8 mouse cellular contexts compared by ENCODE assay signal in the genomic region with DNA sequence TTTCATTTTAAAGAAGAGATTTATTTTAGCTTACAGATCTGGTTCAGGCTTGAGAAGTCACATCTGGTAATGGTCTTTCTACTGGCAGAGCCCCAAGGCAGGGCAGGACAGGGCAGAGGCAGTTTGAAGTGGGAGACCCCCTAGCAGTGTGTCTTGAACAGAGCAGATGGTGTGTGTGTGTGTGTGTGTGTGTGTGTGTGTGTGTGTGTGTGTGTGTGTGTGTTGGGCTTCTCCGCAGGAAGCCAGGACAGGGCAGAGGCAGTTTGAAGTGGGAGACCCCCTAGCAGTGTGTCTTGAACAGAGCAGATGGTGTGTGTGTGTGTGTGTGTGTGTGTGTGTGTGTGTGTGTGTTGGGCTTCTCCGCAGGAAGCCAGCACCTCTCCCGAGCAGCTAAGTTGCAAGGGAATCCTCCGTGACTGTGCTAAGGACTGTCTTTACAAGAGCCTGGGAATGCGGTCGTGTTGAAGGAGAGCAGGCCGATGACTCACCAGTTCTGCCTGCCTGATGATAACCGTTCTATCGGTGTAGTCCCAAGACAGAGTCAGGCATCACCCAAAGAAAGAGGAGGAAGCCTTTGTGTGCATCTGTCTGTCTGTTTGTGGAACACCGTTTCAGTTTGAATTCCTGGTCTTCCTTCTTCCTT. TPM values are rescaled to one million over a fixed set of nuclear protein-coding genes. Genes with fewer than 3 reads are reported as not detected.
DNase-seq lines count a peak whose midpoint lies in the region; ATAC-seq and TF ChIP-seq lines count a peak whose summit lies in the region.
"Not testable (repeated sequence)": the region's sequence is repeated elsewhere in the genome, so short reads cannot be mapped to it uniquely, and the experiment has no call there.

No protein-coding gene starts in this region.

- H3K4me1 ChIP-seq in cerebellum, adult 2 months (ENCODE audit: control insufficient read depth, insufficient read depth, low read length): peaks cover 29% of the 10 kb centered on the region
- peaks cover 27% of the 10 kb centered on the region for H3K4me1 ChIP-seq in heart, embryonic 12.5 days (replicated peaks)
- peaks cover 26% of the 10 kb centered on the region for H3K4me1 ChIP-seq in kidney, adult 2 months (ENCODE audit: control insufficient read depth, insufficient read depth, low read length)
- not testable (repeated sequence) for H3K4me1 ChIP-seq in limb, embryonic 14.5 days (ENCODE audit: control insufficient read depth, insufficient read depth, low read length); stomach, embryonic 14.5 days (ENCODE audit: control insufficient read depth, insufficient read depth, low read length)
- peaks cover 12% of the 10 kb centered on the region for H3K4me1 ChIP-seq in midbrain, embryonic 10.5 days

- ATAC-seq in erythroid progenitor cell, adult 5-6 weeks (replicated peaks; ENCODE audit: low FRiP score, poor library complexity, severe bottlenecking): peak; percentile 97
- peak; percentile 90 for ATAC-seq in heart, embryonic 12.5 days (ENCODE audit: insufficient number of reproducible peaks, low FRiP score)
- peak; percentile 75 for ATAC-seq in limb, embryonic 14.5 days (ENCODE audit: low FRiP score, low read depth)
- peak; percentile 87 for ATAC-seq in stomach, embryonic 14.5 days (ENCODE audit: insufficient number of reproducible peaks, insufficient read depth, low FRiP score, low read depth)

- H3K27me3 ChIP-seq in cerebellum, adult 2 months (ENCODE audit: control insufficient read depth, insufficient read depth, low read length); heart, embryonic 12.5 days (replicated peaks); kidney, adult 2 months (replicated peaks; ENCODE audit: control insufficient read depth, insufficient read depth, low read length); limb, embryonic 14.5 days (ENCODE audit: control insufficient read depth, insufficient read depth, low read length); midbrain, embryonic 10.5 days (ENCODE audit: low read depth, poor library complexity, severe bottlenecking); stomach, embryonic 14.5 days (ENCODE audit: control insufficient read depth, insufficient read depth, low read length): not testable (repeated sequence)

- peak overlapping the region; percentile 45 for H3K4me2 ChIP-seq in heart, embryonic 12.5 days
- not testable (repeated sequence) for H3K4me2 ChIP-seq in limb, embryonic 14.5 days (replicated peaks; ENCODE audit: low read depth, low read length, severe bottlenecking); stomach, embryonic 14.5 days (replicated peaks; ENCODE audit: low read depth, low read length)

- peak overlapping the region; percentile 16 for H3K9ac ChIP-seq in heart, embryonic 12.5 days
- H3K9ac ChIP-seq in limb, embryonic 14.5 days (ENCODE audit: low read depth, low read length, severe bottlenecking); stomach, embryonic 14.5 days (replicated peaks; ENCODE audit: low read depth, low read length): not testable (repeated sequence)

- DNase-seq in NIH3T3 (ENCODE audit: low read depth): peak; percentile 87
- peak; percentile 53 to 65 for DNase-seq in cerebellum, adult 2 months
- not testable (repeated sequence) for DNase-seq in kidney, adult 2 months; midbrain, embryonic 10.5 days (ENCODE audit: low spot score)
- peak; percentile 29 for DNase-seq in limb, embryonic 14.5 days (ENCODE audit: low spot score)

- not testable (repeated sequence) for TF ChIP-seq POLR2A in cerebellum, adult 2 months (IDR thresholded peaks at IDR 0.05; ENCODE audit: borderline replicate concordance, insufficient read depth, low read length); kidney, adult 2 months (IDR thresholded peaks at IDR 0.05; ENCODE audit: low read depth, low read length); limb, embryonic 14.5 days (IDR thresholded peaks at IDR 0.05; ENCODE audit: borderline replicate concordance, extremely low read depth, insufficient read depth, insufficient read length)

- H3K4me3 ChIP-seq in cerebellum, adult 2 months (replicated peaks; ENCODE audit: insufficient read depth, low read depth, low read length): peak overlapping the region; percentile 4
- peak overlapping the region; percentile 13; the same call in 1 of the 2 replicates for H3K4me3 ChIP-seq in heart, embryonic 12.5 days
- not testable (repeated sequence) for H3K4me3 ChIP-seq in kidney, adult 2 months (ENCODE audit: insufficient read depth, low read depth, low read length); limb, embryonic 14.5 days (replicated peaks; ENCODE audit: low read length); midbrain, embryonic 10.5 days; stomach, embryonic 14.5 days (ENCODE audit: low read depth, low read length)

- WGBS in cerebellum, adult 2 months: 4% methylated on average over 10 of the region's 10 CpGs
- WGBS in heart, embryonic 12.5 days: 4% methylated on average over 10 of the region's 10 CpGs
- 36% methylated on average over 10 of the region's 10 CpGs for WGBS in kidney, adult 2 months
- WGBS in limb, embryonic 14.5 days: 51% methylated on average over 8 of the region's 10 CpGs
- WGBS in midbrain, embryonic 10.5 days: 69% methylated on average over 10 of the region's 10 CpGs
- WGBS in stomach, embryonic 14.5 days: 17% methylated on average over 10 of the region's 10 CpGs

- H3K27ac ChIP-seq in cerebellum, adult 2 months (ENCODE audit: insufficient read depth, low read length): peak overlapping the region; percentile 74
- peak overlapping the region; percentile 76 for H3K27ac ChIP-seq in heart, embryonic 12.5 days (ENCODE audit: poor library complexity, severe bottlenecking)
- H3K27ac ChIP-seq in kidney, adult 2 months (ENCODE audit: insufficient read depth, low read depth, low read length): peak overlapping the region; percentile 47; the same call in 1 of the 2 replicates
- peak overlapping the region; percentile 5; the same call in 1 of the 2 replicates for H3K27ac ChIP-seq in limb, embryonic 14.5 days (replicated peaks; ENCODE audit: low read depth, low read length)
- H3K27ac ChIP-seq in midbrain, embryonic 10.5 days (replicated peaks): 0 out of 2 replicates have a peak overlapping the region, but pooled peaks have one; percentile 42
- H3K27ac ChIP-seq in stomach, embryonic 14.5 days (ENCODE audit: low read length): peak overlapping the region; percentile 70; the same call in 1 of the 2 replicates

- H3K9me3 ChIP-seq in heart, embryonic 12.5 days (replicated peaks); limb, embryonic 14.5 days (ENCODE audit: control insufficient read depth, low read length); midbrain, embryonic 10.5 days (replicated peaks); stomach, embryonic 14.5 days (ENCODE audit: control insufficient read depth, low read depth, low read length): not testable (repeated sequence)

- not testable (repeated sequence) for TF ChIP-seq CTCF in cerebellum, adult 2 months (IDR thresholded peaks at IDR 0.05; ENCODE audit: borderline replicate concordance, insufficient read depth, low read depth, low read length); kidney, adult 2 months (conservative IDR thresholded peaks at IDR 0.05; ENCODE audit: insufficient read depth, insufficient read length, low read depth, low read length)

- not testable (repeated sequence) for H3K36me3 ChIP-seq in heart, embryonic 12.5 days; kidney, adult 2 months (ENCODE audit: control insufficient read depth, insufficient read depth, low read length); limb, embryonic 14.5 days (ENCODE audit: control insufficient read depth, insufficient read depth, low read length); stomach, embryonic 14.5 days (ENCODE audit: control insufficient read depth, insufficient read depth, low read length)
- peaks cover 20% of the 10 kb centered on the region for H3K36me3 ChIP-seq in midbrain, embryonic 10.5 days

RNA-seq across cellular contexts. Expression of a gene that starts 8.3 kb away (rescaled TPM):
- polyA plus RNA-seq in cerebellum, adult 2 months (2012; rRNA removed): 303 and 315 TPM in 2 replicates
- 547 and 570 TPM in 2 replicates for total RNA-seq in erythroid progenitor cell, adult 5-6 weeks (2015; ENCODE audit: low replicate concordance)
- 969 and 1,003 TPM in 2 replicates for total RNA-seq in erythroid progenitor cell, adult 5-6 weeks (2017; ENCODE audit: low replicate concordance)
- 188 and 189 TPM in 2 replicates for polyA plus RNA-seq in heart, embryonic 12.5 days (2016; fragmentation: Nextera tagmentation; extraction: Ambion mirVana)
- polyA plus RNA-seq in kidney, adult 2 months (2012; rRNA removed): 129 and 135 TPM in 2 replicates
- 222 and 235 TPM in 2 replicates for polyA plus RNA-seq in limb, embryonic 14.5 days (2012; rRNA removed)
- 197 and 210 TPM in 2 replicates for polyA plus RNA-seq in limb, embryonic 14.5 days (2014; fragmentation: Nextera tagmentation; extraction: Ambion mirVana)
- polyA plus RNA-seq in midbrain, embryonic 10.5 days (2016; fragmentation: Nextera tagmentation; extraction: Ambion mirVana): 166 and 195 TPM in 2 replicates
- 193 and 196 TPM in 2 replicates for polyA plus RNA-seq in stomach, embryonic 14.5 days (2014; fragmentation: Nextera tagmentation; extraction: Ambion mirVana)

RNA-seq across cellular contexts. Expression of a gene that starts 55.2 kb away (rescaled TPM):
- 114 and 127 TPM in 2 replicates for polyA plus RNA-seq in cerebellum, adult 2 months (2012; rRNA removed)
- total RNA-seq in erythroid progenitor cell, adult 5-6 weeks (2015; ENCODE audit: low replicate concordance): 24.9 and 32.7 TPM in 2 replicates
- 11.7 and 13.5 TPM in 2 replicates for total RNA-seq in erythroid progenitor cell, adult 5-6 weeks (2017; ENCODE audit: low replicate concordance)
- 72.2 and 76.5 TPM in 2 replicates for polyA plus RNA-seq in heart, embryonic 12.5 days (2016; fragmentation: Nextera tagmentation; extraction: Ambion mirVana)
- 55.6 and 77.2 TPM in 2 replicates for polyA plus RNA-seq in kidney, adult 2 months (2012; rRNA removed)
- polyA plus RNA-seq in limb, embryonic 14.5 days (2012; rRNA removed): 244 and 335 TPM in 2 replicates
- polyA plus RNA-seq in limb, embryonic 14.5 days (2014; fragmentation: Nextera tagmentation; extraction: Ambion mirVana): 117 and 128 TPM in 2 replicates
- polyA plus RNA-seq in midbrain, embryonic 10.5 days (2016; fragmentation: Nextera tagmentation; extraction: Ambion mirVana): 89.2 and 107 TPM in 2 replicates
- 140 and 141 TPM in 2 replicates for polyA plus RNA-seq in stomach, embryonic 14.5 days (2014; fragmentation: Nextera tagmentation; extraction: Ambion mirVana)

RNA-seq across cellular contexts. Expression of a gene that starts 56.2 kb away (rescaled TPM):
- 3.2 and 3.6 TPM in 2 replicates for polyA plus RNA-seq in cerebellum, adult 2 months (2012; rRNA removed)
- 1.7 and 4.3 TPM in 2 replicates for total RNA-seq in erythroid progenitor cell, adult 5-6 weeks (2015; ENCODE audit: low replicate concordance)
- total RNA-seq in erythroid progenitor cell, adult 5-6 weeks (2017; ENCODE audit: low replicate concordance): 3.9 and 6.0 TPM in 2 replicates
- polyA plus RNA-seq in heart, embryonic 12.5 days (2016; fragmentation: Nextera tagmentation; extraction: Ambion mirVana): 3.0 and 6.4 TPM in 2 replicates
- 8.1 and 8.6 TPM in 2 replicates for polyA plus RNA-seq in kidney, adult 2 months (2012; rRNA removed)
- polyA plus RNA-seq in limb, embryonic 14.5 days (2012; rRNA removed): 17.9 and 23.5 TPM in 2 replicates
- polyA plus RNA-seq in limb, embryonic 14.5 days (2014; fragmentation: Nextera tagmentation; extraction: Ambion mirVana): 12.2 and 12.6 TPM in 2 replicates
- polyA plus RNA-seq in midbrain, embryonic 10.5 days (2016; fragmentation: Nextera tagmentation; extraction: Ambion mirVana): 6.4 and 10.3 TPM in 2 replicates
- polyA plus RNA-seq in stomach, embryonic 14.5 days (2014; fragmentation: Nextera tagmentation; extraction: Ambion mirVana): 8.5 and 9.4 TPM in 2 replicates

Comparison
In these comparisons a context has a peak if more than half of its experiments do, and no peak if none do; other contexts are left out.
1. H3K27ac ChIP-seq: peak in every context shown above with its lines; median percentile 76 in heart, embryonic 12.5 days; 74 in cerebellum, adult 2 months; 70 in stomach, embryonic 14.5 days; 47 in kidney, adult 2 months; 42 in midbrain, embryonic 10.5 days; 5 in limb, embryonic 14.5 days.